Mouse (Mus musculus) embryonic facial prominence, embryonic 13.5 days (tissue): Measurements from ENCODE around the gene Tmem232. TPM values are rescaled to one million over a fixed set of nuclear protein-coding genes. Genes with fewer than 3 reads are reported as not detected.

Experiments used
- ATAC-seq: fragments of 200-750 bp; cut with Nextera tagmentation; 2 replicates; pipeline ENCODE4 v1.8.0; 2017; ENCODE audit warnings: low read depth; ENCODE audit not compliant: insufficient number of reproducible peaks, insufficient read depth, low FRiP score, low TSS enrichment
- H3K27ac ChIP-seq: fragments of 300-500 bp; sonication (generic); 2 replicates; pipeline ENCODE4 v1.5.1; 2015; ENCODE audit warnings: moderate library complexity, mild to moderate bottlenecking, inconsistent platforms
- H3K27me3 ChIP-seq: fragments of 300-500 bp; sonication (generic); 2 replicates; pipeline ENCODE4 v1.6.1; 2015; ENCODE audit warnings: mild to moderate bottlenecking, inconsistent platforms
- H3K36me3 ChIP-seq: fragments of 300-500 bp; sonication (generic); 2 replicates; pipeline ENCODE4 v1.6.1; 2015; ENCODE audit warnings: mild to moderate bottlenecking, inconsistent platforms
- H3K4me1 ChIP-seq: fragments of 300-500 bp; sonication (generic); 2 replicates; pipeline ENCODE4 v1.6.1; 2015; ENCODE audit warnings: inconsistent platforms
- H3K4me2 ChIP-seq: fragments of 300-500 bp; sonication (generic); 2 replicates; pipeline ENCODE4 v1.6.1; 2015; ENCODE audit warnings: moderate library complexity, mild to moderate bottlenecking, inconsistent platforms
- H3K4me3 ChIP-seq: fragments of 300-500 bp; sonication (generic); 2 replicates; pipeline ENCODE4 v1.5.1; 2015; ENCODE audit warnings: mild to moderate bottlenecking, inconsistent platforms
- H3K9ac ChIP-seq: fragments of 300-500 bp; sonication (generic); 2 replicates; pipeline ENCODE4 v1.6.1; 2015; ENCODE audit warnings: mild to moderate bottlenecking, inconsistent platforms
- H3K9me3 ChIP-seq: fragments of 300-500 bp; sonication (generic); 2 replicates; pipeline ENCODE4 v1.6.1; 2016; ENCODE audit warnings: inconsistent platforms
- WGBS: fragments of 180-500 bp; shearing (Covaris S2); methylation state at CpG from one replicate; pipeline ENCODE4 v1.1.7; 2015; ENCODE audit warnings: mixed read lengths; 5-methylcytosine and 5-hydroxymethylcytosine counted together
- polyA plus RNA-seq: library from polyadenylated mRNA; unstranded; fragments of >200 nt; fragmentation: Nextera tagmentation; extraction: Ambion mirVana; gene quantifications from 2 replicates; pipeline ENCODE4 v1.2.1, GENCODE M21; 2015

Tmem232 gene
- 0.25 and 0.36 TPM in 2 replicates for polyA plus RNA-seq

- Histone ChIP-seq H3K9me3 (no peaks in the 10 kb centered on the region), H3K4me2 (peak within 1 kb of the TSS; percentile 57), H3K27me3 (no peaks in the 10 kb centered on the region), H3K4me3 (peak within 1 kb of the TSS; percentile 29), H3K9ac (no peak within 1 kb of the TSS), H3K4me1 (peaks cover 6% of the 10 kb centered on the region; the same call in 1 of the 2 replicates), H3K36me3 (no peaks in the 10 kb centered on the region), H3K27ac (no peak within 1 kb of the TSS)
- WGBS: 16% methylated on average over 26 of the region's 26 CpGs
- ATAC-seq: no peak; the same call in 1 of the 2 replicates
These were observed at the start of gene Tmem232 for GRCm38 (mm10) chr17:65540441-65541272. TSS of gene Tmem232 (minus strand) at chr17:65540782.

- H3K9ac ChIP-seq: no peak overlapping the region
- H3K27me3 ChIP-seq: no peaks in the 10 kb centered on the region
- WGBS: 85% methylated on average over 3 of the region's 3 CpGs
- ATAC-seq: no peak
- no peak overlapping the region for H3K4me3 ChIP-seq
- no peak overlapping the region for H3K27ac ChIP-seq
- H3K9me3 ChIP-seq: no peaks in the 10 kb centered on the region
- peaks cover 24% of the 10 kb centered on the region for H3K36me3 ChIP-seq
- no peaks in the 10 kb centered on the region for H3K4me1 ChIP-seq
- H3K4me2 ChIP-seq: no peak overlapping the region
These were observed 46.3 kb upstream of the Tmem232 start for GRCm38 (mm10) chr17:65586892-65587291.

DNA sequence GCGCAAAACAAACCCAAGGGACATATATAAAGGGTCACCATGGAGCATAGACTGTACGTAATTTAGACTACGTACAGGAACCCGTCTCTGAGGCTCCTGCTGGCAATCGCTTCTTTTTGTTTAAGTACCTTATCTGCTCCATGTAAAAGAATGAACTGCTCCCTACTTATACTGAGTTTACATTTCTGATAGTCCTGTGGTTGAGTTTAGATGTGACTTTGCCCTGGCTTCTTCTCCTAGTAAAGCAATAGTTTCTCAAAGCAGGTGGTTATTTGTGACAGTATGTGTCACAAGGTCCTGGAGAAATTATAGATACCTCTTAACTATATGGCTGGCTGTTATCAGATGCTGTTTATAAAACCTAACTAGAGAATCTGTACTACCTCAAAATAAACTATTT is 40.9 kb upstream of the Tmem232 start:
- Histone ChIP-seq H3K9me3 (no peaks in the 10 kb centered on the region), H3K4me1 (no peaks in the 10 kb centered on the region), H3K27ac (no peak overlapping the region), H3K27me3 (no peaks in the 10 kb centered on the region), H3K36me3 (peaks cover 35% of the 10 kb centered on the region), H3K9ac (no peak overlapping the region), H3K4me3 (no peak overlapping the region), H3K4me2 (no peak overlapping the region)
- 95% methylated on average over 5 of the region's 5 CpGs for WGBS
- no peak for ATAC-seq

DNA sequence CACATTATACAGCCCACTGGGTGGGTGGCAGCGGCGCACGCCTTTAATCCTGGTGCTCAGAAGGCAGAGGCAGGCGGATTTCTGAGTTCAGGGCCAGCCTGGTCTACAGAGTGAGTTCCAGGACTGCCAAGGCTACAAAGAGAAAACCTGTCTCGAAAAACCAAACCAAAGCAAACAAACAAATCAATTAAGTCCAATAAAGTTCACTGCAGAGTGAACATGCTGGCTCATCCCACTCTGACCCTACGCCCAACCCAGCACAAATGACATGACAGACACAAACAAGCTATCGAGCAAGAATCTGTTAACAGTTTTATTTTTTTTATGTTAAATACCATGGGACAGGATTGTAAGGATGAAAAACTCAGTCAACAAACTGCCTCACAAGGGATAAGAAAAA is 39.2 kb upstream of the Tmem232 start:
- H3K4me3 ChIP-seq: no peak overlapping the region
- WGBS: 93% methylated on average over 7 of the region's 7 CpGs
- H3K9me3 ChIP-seq: no peaks in the 10 kb centered on the region
- no peaks in the 10 kb centered on the region for H3K27me3 ChIP-seq
- peaks cover 35% of the 10 kb centered on the region for H3K36me3 ChIP-seq
- no peak overlapping the region for H3K27ac ChIP-seq
- H3K4me2 ChIP-seq: no peak overlapping the region
- ATAC-seq: no peak
- peaks cover 3% of the 10 kb centered on the region for H3K4me1 ChIP-seq
- H3K9ac ChIP-seq: no peak overlapping the region

DNA sequence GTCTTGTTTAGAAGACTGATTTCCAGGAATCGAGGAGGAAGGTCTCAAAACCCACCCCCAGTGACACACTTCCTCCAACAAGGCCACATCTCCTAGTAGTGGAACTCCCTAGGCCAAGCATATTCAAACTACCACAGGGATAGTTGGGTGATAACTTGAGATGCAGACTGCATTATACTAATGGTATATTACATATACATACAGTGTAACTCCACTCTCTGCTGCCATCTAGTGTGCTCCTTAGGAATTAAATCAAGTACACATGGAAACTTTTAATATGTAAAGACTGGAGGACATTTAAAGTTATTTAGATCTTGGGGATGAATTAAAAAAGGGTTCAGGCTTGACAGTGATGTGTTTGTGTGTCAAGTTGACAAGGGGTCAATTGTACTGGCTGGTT is 34.8 kb upstream of the Tmem232 start:
- ATAC-seq: no peak
- no peak overlapping the region for H3K4me2 ChIP-seq
- WGBS: 76% methylated on average over 1 of the region's 1 CpGs
- no peaks in the 10 kb centered on the region for H3K27me3 ChIP-seq
- H3K4me1 ChIP-seq: peaks cover 10% of the 10 kb centered on the region
- no peak overlapping the region for H3K4me3 ChIP-seq
- no peak overlapping the region for H3K9ac ChIP-seq
- H3K9me3 ChIP-seq: no peaks in the 10 kb centered on the region
- peaks cover 19% of the 10 kb centered on the region for H3K36me3 ChIP-seq
- no peak overlapping the region for H3K27ac ChIP-seq

GRCm38 (mm10) chr17:65574850-65575249 is 34.3 kb upstream of the Tmem232 start:
- H3K9me3 ChIP-seq: no peaks in the 10 kb centered on the region
- H3K4me2 ChIP-seq: no peak overlapping the region
- H3K27me3 ChIP-seq: no peaks in the 10 kb centered on the region
- peaks cover 10% of the 10 kb centered on the region for H3K4me1 ChIP-seq
- no peak overlapping the region for H3K4me3 ChIP-seq
- no peak for ATAC-seq
- H3K27ac ChIP-seq: no peak overlapping the region
- H3K9ac ChIP-seq: no peak overlapping the region
- H3K36me3 ChIP-seq: peaks cover 15% of the 10 kb centered on the region
- WGBS: 65% methylated on average over 8 of the region's 8 CpGs

DNA sequence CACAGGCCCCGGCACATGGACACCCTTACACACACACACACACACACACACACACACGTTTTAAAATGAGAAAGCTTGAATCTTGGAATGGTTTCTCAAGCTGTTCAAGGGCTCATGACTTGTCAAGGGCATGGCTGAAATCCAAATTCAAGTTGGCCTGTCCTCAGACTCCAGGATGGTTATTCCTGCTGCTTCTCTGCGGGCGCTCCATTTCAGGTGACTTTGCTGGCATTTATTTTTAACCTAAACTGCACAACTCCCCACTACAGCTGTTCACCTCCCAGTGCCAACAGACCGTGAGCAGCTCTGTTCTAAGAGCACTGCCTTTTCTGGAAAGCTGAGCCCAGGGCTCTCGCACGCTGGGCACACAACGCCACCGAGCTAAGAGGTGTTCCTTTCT is 31.3 kb upstream of the Tmem232 start:
- H3K4me2 ChIP-seq: no peak overlapping the region
- no peak overlapping the region for H3K27ac ChIP-seq
- no peaks in the 10 kb centered on the region for H3K9me3 ChIP-seq
- 0 out of 2 replicates have a peak, but pooled peaks cover under 1% of the 10 kb centered on the region for H3K36me3 ChIP-seq
- WGBS: 85% methylated on average over 9 of the region's 9 CpGs
- H3K9ac ChIP-seq: no peak overlapping the region
- no peak overlapping the region for H3K4me3 ChIP-seq
- ATAC-seq: no peak
- H3K27me3 ChIP-seq: no peaks in the 10 kb centered on the region
- H3K4me1 ChIP-seq: peaks cover 10% of the 10 kb centered on the region

DNA sequence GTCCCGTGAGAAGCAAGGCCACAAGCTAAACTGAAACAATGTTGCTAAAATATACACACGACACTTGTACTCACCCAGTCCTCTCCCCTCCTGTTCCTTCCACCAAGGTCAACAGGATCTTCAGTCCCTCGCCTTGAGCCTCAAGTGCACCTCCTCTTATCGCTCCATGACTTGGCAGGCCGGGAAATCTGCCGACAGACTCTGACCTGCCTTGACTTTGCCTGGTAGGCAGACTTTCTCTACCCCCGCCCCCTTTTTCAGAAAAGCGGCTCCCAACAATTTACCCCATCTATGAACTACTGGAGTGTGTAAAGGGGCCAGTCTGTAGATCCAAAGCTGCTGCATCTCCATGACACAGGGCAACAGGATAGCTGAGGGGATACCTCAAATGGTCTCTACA is 30.9 kb upstream of the Tmem232 start:
- no peak overlapping the region for H3K27ac ChIP-seq
- H3K9ac ChIP-seq: no peak overlapping the region
- H3K4me3 ChIP-seq: no peak overlapping the region
- no peaks in the 10 kb centered on the region for H3K9me3 ChIP-seq
- WGBS: 86% methylated on average over 8 of the region's 8 CpGs
- no peak overlapping the region for H3K4me2 ChIP-seq
- H3K36me3 ChIP-seq: no peaks in the 10 kb centered on the region
- ATAC-seq: no peak
- no peaks in the 10 kb centered on the region for H3K27me3 ChIP-seq
- peaks cover 10% of the 10 kb centered on the region for H3K4me1 ChIP-seq

GRCm38 (mm10) chr17:65564189-65564588 is 23.6 kb upstream of the Tmem232 start:
- H3K9me3 ChIP-seq: no peaks in the 10 kb centered on the region
- H3K27me3 ChIP-seq: peaks cover 11% of the 10 kb centered on the region; the same call in 1 of the 2 replicates
- no peak overlapping the region for H3K27ac ChIP-seq
- no peak overlapping the region for H3K4me2 ChIP-seq
- H3K4me3 ChIP-seq: no peak overlapping the region
- no peak overlapping the region for H3K9ac ChIP-seq
- no peaks in the 10 kb centered on the region for H3K36me3 ChIP-seq
- WGBS: 78% methylated on average over 5 of the region's 5 CpGs
- H3K4me1 ChIP-seq: no peaks in the 10 kb centered on the region
- ATAC-seq: no peak

DNA sequence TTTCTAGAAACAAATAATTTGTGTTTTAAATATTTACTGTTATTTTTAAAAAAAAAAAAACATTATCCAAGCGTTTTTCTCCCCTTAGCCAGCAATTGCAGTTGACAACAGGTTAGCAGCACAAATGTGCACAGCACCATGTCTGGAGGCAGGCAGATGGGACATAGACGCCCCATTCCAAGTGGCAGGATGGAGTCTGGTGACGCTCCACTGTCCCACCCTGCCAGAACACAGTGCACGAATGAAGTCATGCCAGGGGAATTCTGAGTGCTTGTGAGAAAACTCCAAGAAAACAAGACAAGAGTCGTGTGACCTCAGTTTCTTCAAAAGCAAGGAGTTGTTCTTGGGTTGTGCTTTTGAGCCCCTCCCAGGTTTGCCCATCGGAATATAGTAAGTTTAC is 22.8 kb upstream of the Tmem232 start:
- Histone ChIP-seq H3K27ac (no peak overlapping the region), H3K9me3 (no peaks in the 10 kb centered on the region), H3K36me3 (no peaks in the 10 kb centered on the region), H3K4me3 (no peak overlapping the region), H3K9ac (no peak overlapping the region), H3K27me3 (peaks cover 11% of the 10 kb centered on the region; the same call in 1 of the 2 replicates), H3K4me1 (no peaks in the 10 kb centered on the region), H3K4me2 (no peak overlapping the region)
- WGBS: 58% methylated on average over 6 of the region's 6 CpGs
- ATAC-seq: no peak

DNA sequence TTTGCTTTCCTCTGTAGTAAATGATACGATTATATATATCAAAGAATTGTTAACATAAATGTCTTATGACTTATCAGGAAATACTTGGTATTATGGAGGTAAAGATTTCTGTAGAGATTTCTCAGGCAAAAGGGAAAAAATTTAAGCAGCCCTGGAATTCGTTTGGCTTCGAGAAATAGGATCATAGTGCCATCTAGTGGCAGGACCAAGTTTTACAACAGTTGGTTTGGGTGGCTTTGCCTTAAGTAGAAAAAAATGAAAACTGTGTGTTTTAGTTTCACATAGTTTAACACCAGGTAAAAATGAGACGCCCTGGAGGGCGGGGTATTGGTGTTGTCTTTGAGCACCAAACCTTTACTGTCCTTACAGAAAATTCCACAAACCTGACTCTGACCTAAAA is 22.2 kb upstream of the Tmem232 start:
- no peak for ATAC-seq
- Histone ChIP-seq H3K4me3 (no peak overlapping the region), H3K27me3 (peaks cover 11% of the 10 kb centered on the region; the same call in 1 of the 2 replicates), H3K27ac (no peak overlapping the region), H3K4me2 (no peak overlapping the region), H3K4me1 (no peaks in the 10 kb centered on the region), H3K9me3 (no peaks in the 10 kb centered on the region), H3K36me3 (no peaks in the 10 kb centered on the region), H3K9ac (no peak overlapping the region)
- WGBS: 3% methylated on average over 5 of the region's 5 CpGs

DNA sequence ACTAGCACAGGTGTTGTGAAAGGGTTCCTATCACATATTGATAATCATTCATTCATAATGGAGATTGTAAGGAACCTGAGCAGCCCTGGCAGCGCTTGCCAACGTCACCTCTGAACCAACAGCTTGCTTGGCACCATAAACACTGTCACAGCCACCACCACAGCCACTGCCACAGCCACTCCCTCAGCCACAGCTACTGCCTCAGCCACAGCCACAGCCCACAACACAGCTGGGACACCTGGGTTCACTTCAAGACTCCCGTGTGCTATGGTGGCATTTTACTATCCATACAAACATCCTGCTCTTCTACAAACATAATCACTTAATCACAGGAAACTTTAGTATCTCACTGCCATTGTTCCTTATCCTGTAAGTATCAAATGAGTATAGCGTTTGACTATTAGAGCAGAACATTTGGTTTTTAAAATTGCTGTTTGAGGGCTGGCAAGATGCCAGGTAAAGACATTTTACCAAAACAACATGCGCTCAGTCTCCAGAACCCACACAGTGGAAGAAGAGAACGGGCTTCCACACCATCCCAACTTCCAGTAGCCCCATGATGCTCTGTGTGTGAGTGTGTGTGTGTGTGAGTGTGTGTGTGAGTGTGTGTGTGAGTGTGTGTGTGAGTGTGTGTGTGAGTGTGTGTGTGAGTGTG is 20.9 kb upstream of the Tmem232 start:
- Histone ChIP-seq H3K27me3 (peaks cover 11% of the 10 kb centered on the region; the same call in 1 of the 2 replicates), H3K4me2 (no peak overlapping the region), H3K9ac (no peak overlapping the region), H3K36me3 (no peaks in the 10 kb centered on the region), H3K4me3 (no peak overlapping the region), H3K27ac (no peak overlapping the region), H3K9me3 (no peaks in the 10 kb centered on the region), H3K4me1 (no peaks in the 10 kb centered on the region)
- WGBS: 43% methylated on average over 6 of the region's 6 CpGs
- ATAC-seq: no peak
